In the genomic region with DNA sequence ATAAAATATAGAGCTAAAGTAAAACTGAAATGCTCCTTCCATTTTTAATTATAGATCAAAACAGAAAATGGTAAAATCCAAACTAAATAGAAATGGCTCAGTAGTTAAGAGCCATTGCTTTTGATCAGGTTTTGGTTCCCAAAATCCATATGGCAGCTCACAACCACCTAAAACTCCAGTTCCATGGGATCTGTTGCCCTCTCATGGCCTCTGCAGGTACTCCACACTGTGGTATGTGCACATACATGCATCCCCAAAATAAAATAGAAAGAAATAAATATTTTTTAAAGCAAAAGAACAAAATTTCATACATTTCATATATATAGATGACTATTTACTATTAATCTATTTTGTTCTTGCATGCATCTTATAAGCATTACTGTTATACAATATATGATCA, we compare ENCODE assay signal across 22 mouse cellular contexts.
DNase-seq lines count a peak whose midpoint lies in the region; ATAC-seq and TF ChIP-seq lines count a peak whose summit lies in the region.
"Had no signal": no experiment of that assay in that cellular context is flagged by ENCODE, and none has a peak within 500 bp of the region (broad histone marks: within the 10 kb centered on the region; RNA-seq: fewer than 3 reads in every experiment).

No protein-coding gene starts in this region.

- H3K9ac ChIP-seq in liver, embryonic 11.5 days (ENCODE audit: low read depth, low read length) = no peak overlapping the region
- H3K9ac ChIP-seq: embryonic facial prominence, embryonic 12.5 days; forebrain, embryonic 15.5 days; heart, embryonic 13.5 days; hindbrain, embryonic 15.5 days had no signal

- DNase-seq in 416B (ENCODE audit: low read depth) (peak; percentile 8), MEL-GATA-1-ER (ENCODE audit: extremely low read depth, low read depth) (peak; percentile 6)
- peak; percentile 0 for DNase-seq in naive thymus-derived CD4-positive, alpha-beta T cell, adult 2 months (ENCODE audit: low read depth)
- no peak for DNase-seq in lung, postnatal 10 days
- DNase-seq in spleen, postnatal 36 days (ENCODE audit: low spot score in 2 of 2) = no peak
- DNase-seq in liver, embryonic 11.5 days (ENCODE audit: low spot score) = no peak
- DNase-seq: adrenal gland, postnatal 25 days; B cell, adult 2 months; cerebellum, adult 8-10 months; cerebellum, postnatal 14 days; embryo, embryonic 11 days; gastrocnemius, postnatal 36 days; heart, adult 11 months; heart, postnatal 36 days had no signal

- no peak overlapping the region for H3K4me2 ChIP-seq in liver, embryonic 11.5 days
- H3K4me2 ChIP-seq: embryonic facial prominence, embryonic 12.5 days; forebrain, embryonic 15.5 days; heart, embryonic 13.5 days; hindbrain, embryonic 15.5 days had no signal

- H3K36me3 ChIP-seq in E14TG2a.4 (ENCODE audit: insufficient read depth, low read length) = no peaks in the 10 kb centered on the region
- H3K36me3 ChIP-seq in liver, embryonic 11.5 days (ENCODE audit: control insufficient read depth, insufficient read depth, low read length) = no peaks in the 10 kb centered on the region
- H3K36me3 ChIP-seq: embryonic facial prominence, embryonic 12.5 days; forebrain, embryonic 15.5 days; heart, embryonic 13.5 days; hindbrain, embryonic 15.5 days had no signal

- no peak overlapping the region for H3K27ac ChIP-seq in liver, embryonic 11.5 days (ENCODE audit: low read depth, low read length)
- H3K27ac ChIP-seq: embryonic facial prominence, embryonic 12.5 days; forebrain, embryonic 15.5 days; heart, embryonic 13.5 days; hindbrain, embryonic 15.5 days had no signal

- no peak overlapping the region for H3K4me3 ChIP-seq in E14TG2a.4 (replicated peaks; ENCODE audit: low read length)
- no peak overlapping the region for H3K4me3 ChIP-seq in liver, embryonic 11.5 days (ENCODE audit: low read depth, low read length)
- H3K4me3 ChIP-seq: embryonic facial prominence, embryonic 12.5 days; forebrain, embryonic 15.5 days; heart, embryonic 13.5 days; hindbrain, embryonic 15.5 days had no signal

- peak; percentile 25 for TF ChIP-seq CTCF in E14TG2a.4 (conservative IDR thresholded peaks at IDR 0.05; ENCODE audit: low read length)

- H3K4me1 ChIP-seq in E14TG2a.4 (replicated peaks; ENCODE audit: low read depth, low read length) = no peaks in the 10 kb centered on the region
- H3K4me1 ChIP-seq in liver, embryonic 11.5 days (replicated peaks; ENCODE audit: control insufficient read depth, insufficient read depth, low read length) = no peaks in the 10 kb centered on the region
- H3K4me1 ChIP-seq: embryonic facial prominence, embryonic 12.5 days; forebrain, embryonic 15.5 days; heart, embryonic 13.5 days; hindbrain, embryonic 15.5 days had no signal

- no peaks in the 10 kb centered on the region for H3K9me3 ChIP-seq in E14TG2a.4 (ENCODE audit: low read length)
- H3K9me3 ChIP-seq in liver, embryonic 11.5 days (ENCODE audit: control insufficient read depth, low read length) = no peaks in the 10 kb centered on the region
- H3K9me3 ChIP-seq: embryonic facial prominence, embryonic 12.5 days; forebrain, embryonic 15.5 days; heart, embryonic 13.5 days; hindbrain, embryonic 15.5 days had no signal

- ATAC-seq in liver, embryonic 11.5 days (replicated peaks; ENCODE audit: low FRiP score) = no peak
- ATAC-seq: activated CD4-positive, CD25-positive, alpha-beta regulatory T cell, adult 4 months; forebrain, embryonic 15.5 days; intestine, embryonic 16.5 days had no signal

- H3K27me3 ChIP-seq in E14TG2a.4 (ENCODE audit: insufficient read depth, low read length) = no peaks in the 10 kb centered on the region
- no peaks in the 10 kb centered on the region for H3K27me3 ChIP-seq in liver, embryonic 11.5 days (replicated peaks; ENCODE audit: control insufficient read depth, insufficient read depth, low read length)
- H3K27me3 ChIP-seq: CH12.LX; embryonic facial prominence, embryonic 12.5 days; forebrain, embryonic 15.5 days; heart, embryonic 13.5 days; hindbrain, embryonic 15.5 days had no signal

Comparison
In these comparisons a context has a peak if more than half of its experiments do, and no peak if none do; other contexts are left out.
1. DNase-seq: peak in 416B (single experiment), MEL-GATA-1-ER (single experiment) and naive thymus-derived CD4-positive, alpha-beta T cell, adult 2 months (single experiment); none in lung, postnatal 10 days (single experiment), spleen, postnatal 36 days (0 of 2) and liver, embryonic 11.5 days (single experiment).